Mouse (Mus musculus) layer of hippocampus, postnatal 14 days (tissue): ENCODE results near the gene Vcl. TPM values are rescaled to one million over a fixed set of nuclear protein-coding genes. Genes with fewer than 3 reads are reported as not detected.

ENCODE experiments used
- DNase-seq, 2 experiments: peaks; one replicate each; pipeline ENCODE4 v3.0.0; 2021 to 2022; ENCODE audit warnings: low spot score in 2 of 2, mixed read lengths in 1 of 2
- long read RNA-seq, 2 experiments: library from polyadenylated mRNA; stranded (forward); transcript quantifications; one replicate each; pipeline ENCODE4 v2.0.0; 2021
- total RNA-seq, 2 experiments: library from RNA; stranded (reverse); gene quantifications; 2 replicates each; pipeline ENCODE4 v1.2.3; 2021

The Vcl gene
- 10 to 100 TPM; 36.6 to 42.6 TPM for total RNA-seq
- long read RNA-seq, experiment 1, full-length matches to known transcripts, result 6 of 22 reads
- long read RNA-seq, experiment 1, partial matches to known transcripts, result 16 of 22 reads
- long read RNA-seq, experiment 1, other reads (novel, unspliced or antisense), result 0 of 22 reads
- long read RNA-seq, experiment 2, full-length matches to known transcripts, result 9 of 21 reads
- long read RNA-seq, experiment 2, partial matches to known transcripts, result 4 of 21 reads
- long read RNA-seq, experiment 2, other reads (novel, unspliced or antisense), result 8 of 21 reads

DNA sequence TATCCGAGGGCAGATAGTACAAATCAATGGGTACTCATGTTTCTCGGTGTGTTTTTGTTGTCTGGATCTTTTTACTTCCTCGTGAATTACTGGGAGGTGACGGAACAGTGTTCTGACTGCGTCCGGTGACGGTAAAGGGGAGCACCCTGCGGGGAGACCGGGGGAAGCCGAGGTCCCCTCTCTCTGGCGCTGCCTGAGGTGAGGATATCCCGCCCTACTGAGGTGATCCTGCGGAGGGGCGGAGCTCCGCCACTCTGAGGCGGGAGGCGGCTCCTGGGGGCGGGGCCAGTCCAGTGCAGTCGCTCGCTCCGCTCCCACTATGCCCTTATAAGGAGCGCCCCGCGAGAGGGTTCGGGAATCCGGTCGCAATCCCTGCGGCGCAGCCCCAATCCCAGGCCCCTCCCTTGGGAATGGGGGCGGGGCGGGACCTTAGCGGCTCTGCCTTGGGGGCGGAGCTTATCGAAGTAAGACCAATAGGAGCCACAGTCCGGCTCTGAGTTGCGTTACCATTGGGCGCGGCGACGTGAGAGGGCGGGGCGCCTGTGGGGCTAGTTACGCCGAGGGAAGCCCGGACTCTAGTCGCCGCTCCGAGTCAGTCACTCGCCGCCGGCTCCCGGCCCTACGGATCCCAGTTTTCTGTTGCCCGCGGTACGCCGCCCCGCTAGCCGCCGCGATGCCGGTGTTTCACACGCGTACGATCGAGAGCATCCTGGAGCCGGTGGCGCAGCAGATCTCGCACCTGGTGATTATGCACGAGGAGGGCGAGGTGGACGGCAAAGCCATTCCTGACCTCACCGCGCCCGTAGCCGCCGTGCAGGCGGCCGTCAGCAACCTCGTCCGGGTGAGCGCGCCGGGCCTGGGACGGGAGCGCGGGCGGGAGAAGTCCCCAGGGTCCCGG, at the start of gene Vcl:
Gene Vcl, plus strand, starts transcription at position 551 of the 898 bp plus-strand sequence.
- peak; percentile 97 to 99 for DNase-seq

DNA sequence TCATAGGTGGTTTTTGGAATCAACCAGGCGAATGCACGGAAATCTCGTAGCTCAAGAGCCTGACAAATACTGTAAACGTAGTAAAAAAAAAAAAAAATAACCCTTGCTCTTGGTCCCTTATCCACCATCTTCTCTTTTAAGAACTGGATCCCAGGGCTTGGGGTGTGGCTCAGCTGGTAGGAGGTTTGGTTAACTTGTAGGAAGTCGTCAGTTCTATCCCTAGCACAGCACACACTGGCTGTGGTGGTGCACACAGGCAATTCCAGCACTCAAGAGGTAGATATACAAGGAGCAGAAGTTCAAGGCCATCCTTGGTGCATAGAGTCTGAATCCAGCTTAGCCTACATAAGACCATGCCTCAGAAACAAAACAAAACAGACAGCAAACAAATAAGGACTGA, 44.5 kb upstream of the Vcl start:
- no peak for DNase-seq

DNA sequence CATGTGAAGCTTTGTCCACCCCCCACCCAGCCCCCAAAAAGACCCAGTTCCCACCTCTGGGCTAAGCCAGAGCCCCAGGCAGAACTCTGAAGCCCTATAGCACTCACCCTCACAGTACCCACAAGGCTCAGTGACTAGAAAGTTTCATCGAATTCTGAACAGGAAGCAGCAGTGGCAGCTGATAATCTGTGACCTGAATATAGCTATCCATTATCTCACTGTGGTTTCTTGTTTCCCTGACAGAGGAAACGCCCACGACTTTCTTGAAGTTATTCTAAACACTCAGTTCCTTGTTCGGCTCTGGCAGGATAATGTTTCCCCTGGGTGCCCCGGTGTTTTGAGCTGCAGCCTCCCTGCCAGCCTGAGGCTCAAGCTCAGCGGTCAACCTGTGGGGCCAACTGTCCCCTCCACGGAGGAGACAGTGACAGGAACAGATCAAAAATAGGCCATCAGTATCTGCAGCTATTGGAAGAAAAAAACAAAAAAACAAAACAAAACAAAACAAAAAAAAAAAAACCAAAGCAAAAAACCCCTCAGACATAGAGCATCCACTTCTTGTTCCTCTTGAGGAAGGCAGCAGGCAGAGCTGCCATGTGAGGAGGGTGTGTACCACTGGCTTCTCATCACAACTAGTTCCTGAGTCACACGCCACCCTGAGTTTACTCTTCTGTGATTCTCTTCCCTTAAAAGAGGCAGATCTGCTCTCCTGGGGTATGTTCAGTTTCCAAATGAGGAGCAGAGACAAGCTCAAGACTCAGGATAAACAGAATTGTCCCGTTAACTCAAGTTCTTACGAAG, 43.9 kb upstream of the Vcl start:
- DNase-seq, result no peak

- DNase-seq, result peak in 1 of 2 experiments; percentile 12
Observed at GRCm38 (mm10) chr14:20886266-20886665, 42.9 kb upstream of the Vcl start.

DNA sequence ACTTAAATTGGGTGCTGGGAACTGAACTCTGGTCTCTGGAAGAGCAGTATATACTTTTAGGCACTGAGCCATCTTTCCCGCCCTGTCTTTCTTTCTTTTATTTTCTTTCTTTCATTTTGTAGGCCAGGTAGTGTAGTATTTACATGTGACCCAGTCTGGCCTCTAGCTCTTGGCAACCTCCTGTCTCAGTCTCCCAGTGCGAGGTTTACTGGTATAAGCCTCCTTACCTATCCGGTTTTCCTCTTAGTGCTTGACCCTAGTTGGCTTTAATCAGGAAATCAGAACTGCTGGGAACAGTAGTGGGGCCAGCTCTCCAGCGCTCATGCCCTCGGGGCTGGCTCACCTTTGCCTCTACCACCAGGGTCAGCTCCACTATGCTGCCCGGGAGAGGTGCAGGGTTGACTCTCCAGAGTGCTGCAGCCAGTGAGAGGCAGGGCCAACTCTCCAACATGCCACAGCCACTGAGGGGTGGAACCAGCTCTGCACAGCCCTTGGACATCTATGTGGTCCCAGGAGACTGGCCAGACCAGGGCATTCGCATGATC, 41.6 kb upstream of the Vcl start:
- no peak for DNase-seq

DNA sequence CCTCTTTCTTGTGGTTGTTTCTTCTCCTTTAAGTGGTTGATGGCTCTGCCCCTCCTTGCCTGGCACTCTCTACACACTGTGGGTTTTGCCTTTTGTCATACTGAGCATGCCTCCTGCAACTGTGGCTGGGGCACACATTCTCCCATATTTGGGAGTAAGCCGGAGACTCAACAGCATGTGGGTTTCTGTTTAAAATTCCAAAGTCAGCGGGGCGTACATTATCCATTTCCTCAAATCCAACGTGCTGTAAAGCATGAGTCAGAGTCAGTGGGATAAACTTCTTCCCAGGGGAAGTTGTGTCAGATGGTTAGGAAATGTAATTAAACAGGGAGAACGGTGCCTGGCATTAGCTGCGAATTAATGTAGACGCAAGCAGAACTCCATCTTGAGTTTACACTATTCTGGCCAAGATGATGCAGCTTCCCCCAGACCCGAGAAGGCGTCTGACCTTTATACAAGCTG, 37.2 kb upstream of the Vcl start:
- DNase-seq, result peak; percentile 28 to 66

DNA sequence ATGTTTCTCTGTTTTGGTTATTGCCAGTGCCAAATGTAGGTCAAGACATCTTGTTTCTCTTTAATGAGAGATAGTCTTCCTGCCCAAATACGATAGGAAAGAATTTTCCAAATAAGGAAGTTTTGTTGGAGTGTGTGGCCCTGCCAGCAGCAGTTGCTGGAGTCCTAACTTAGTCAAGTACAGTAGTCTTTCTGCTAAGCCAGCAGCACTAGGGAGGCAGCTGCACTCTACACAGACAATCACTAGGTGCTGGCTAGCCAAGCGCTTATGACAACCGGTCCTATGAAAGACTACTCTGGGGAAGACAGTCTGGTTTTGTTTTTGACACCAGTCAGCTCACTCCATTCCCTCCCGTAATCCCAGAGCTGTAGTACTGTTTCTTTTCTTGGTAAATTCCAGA, 35.4 kb upstream of the Vcl start:
- no peak for DNase-seq

DNA sequence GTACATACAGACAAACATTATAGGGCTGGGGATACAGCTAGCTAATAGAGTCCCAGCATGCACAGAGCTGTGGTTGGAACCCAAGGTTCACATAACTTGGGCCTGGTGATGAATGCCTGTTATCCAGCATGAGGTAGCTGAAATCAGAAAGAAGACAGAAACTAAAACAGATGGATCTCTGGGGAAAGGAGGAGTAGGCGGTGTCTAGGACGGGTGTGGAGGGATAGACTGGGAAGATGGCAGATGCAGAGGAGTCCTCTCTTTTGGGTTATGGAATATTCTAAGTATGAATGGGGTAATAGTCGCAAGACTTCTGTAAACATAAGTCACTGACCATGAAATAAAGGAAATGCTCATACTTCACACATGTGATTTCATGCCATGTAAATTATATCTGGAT, 27.9 kb upstream of the Vcl start:
- DNase-seq, result no peak

- no peak for DNase-seq
Observed at GRCm38 (mm10) chr14:20903137-20903536, 26.1 kb upstream of the Vcl start.

DNA sequence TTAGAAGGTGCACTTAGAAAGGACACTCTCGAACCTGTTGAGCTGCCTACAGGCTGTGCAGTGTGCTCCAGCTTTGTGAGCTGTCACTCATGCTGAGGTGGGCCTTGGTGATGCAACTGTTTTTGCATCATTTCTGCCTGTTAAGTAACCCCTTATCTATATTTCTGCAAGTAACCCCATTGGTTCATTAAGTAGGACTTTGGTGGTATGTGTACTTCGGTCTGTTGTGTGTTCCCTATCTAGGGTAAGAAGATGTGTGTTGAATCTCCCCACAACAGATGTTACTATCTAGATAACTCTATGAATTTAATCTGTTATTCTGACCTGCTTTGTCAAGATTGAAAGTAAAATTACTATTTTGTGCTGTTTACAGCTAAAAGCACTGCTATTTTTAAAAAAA, 17.4 kb upstream of the Vcl start:
- DNase-seq, result no peak

DNA sequence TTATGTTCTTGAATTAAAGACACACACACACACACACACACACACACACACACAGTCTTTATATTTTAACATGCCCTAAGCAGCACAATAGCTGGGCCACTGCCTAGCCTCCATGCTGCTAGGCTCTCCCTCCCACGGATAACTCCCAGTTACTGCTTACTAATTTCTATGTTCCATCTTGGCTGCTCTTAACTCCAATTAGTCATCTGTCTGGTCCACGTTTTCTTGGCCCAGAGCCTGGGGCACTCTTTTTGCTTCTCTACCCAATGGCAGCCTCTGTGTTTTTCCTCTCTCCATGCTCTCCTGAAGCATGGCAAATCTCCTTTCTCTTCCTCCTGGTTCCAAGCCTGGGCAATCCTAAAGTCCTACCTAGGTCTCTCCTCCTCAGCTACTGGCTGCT, 14.8 kb upstream of the Vcl start:
- peak; percentile 42 to 69 for DNase-seq

DNA sequence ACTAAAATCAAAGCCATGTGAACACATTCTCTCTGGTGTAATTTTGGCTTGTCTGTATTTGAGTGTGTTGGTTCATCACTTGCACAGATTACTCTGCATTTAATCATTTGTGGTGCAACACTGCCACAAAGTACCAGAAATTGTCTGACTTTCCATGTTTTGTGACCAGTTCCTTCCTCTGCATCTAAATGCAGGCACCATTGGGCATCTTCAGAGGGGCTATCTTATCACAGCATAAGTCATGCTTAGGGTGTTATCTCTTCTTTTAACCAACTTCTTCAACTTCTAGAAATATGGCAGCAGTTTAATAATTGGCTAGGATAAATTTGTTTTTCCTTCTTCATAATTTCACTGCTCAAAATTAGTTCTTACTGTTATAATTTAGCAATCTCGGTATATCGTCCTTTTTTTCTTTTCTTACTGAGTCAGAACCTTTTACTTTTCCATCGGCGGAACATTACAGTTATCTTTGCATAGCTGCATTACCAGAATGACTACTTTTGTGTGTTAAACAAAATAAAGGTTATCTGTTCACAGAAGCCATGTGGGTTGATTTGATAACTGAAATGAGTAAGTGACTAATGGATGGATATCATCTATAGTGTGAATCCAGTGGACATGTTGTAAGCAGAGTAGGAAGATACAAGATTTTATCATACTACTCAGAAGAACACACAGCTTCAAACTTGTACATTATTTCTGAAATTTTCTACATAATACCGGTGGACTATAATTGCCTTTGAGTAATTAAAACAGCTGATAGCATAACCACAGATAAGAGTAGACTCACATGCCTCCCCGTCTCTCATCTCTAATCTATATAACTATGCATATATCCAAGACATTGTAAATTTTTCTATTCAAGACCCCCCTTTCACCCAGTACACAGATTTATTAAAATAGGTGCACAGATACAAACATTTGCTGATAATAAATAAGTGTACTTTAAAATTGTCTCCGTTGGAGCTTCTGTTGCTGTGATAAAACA, 12.3 kb upstream of the Vcl start:
- DNase-seq, result no peak

DNA sequence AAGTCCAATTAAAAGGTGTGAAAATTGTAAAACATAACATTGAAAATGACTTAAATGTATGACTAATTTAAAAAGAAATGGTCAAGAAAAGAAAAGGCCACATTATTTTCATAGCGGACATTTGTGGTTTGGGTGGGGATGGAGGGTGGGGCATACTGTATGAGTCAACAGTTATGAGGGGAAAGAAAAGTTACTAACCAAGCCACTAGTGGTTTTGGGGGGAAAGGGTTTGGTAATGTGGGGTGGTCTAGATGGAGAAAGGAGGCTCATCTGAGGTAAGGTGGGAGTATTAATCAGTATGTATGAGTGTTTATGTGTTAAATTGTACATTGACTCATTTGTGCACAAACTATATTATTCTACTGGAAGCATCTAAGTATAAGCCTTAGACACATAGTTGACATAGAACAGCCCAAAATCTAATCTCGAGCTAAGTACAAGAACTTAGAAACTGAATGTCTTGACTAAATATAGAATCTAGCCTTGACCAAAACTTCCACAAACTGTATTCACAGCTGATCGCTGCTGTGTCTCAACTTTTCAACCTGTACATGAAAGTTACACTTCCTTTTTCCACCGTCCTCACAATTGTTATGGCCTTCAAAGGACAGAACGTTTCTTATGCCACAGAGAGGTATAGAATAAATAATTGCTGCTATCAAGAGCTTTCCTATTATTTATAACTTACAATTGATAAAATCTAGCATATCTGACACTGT, 5.0 kb upstream of the Vcl start:
- no peak for DNase-seq

DNA sequence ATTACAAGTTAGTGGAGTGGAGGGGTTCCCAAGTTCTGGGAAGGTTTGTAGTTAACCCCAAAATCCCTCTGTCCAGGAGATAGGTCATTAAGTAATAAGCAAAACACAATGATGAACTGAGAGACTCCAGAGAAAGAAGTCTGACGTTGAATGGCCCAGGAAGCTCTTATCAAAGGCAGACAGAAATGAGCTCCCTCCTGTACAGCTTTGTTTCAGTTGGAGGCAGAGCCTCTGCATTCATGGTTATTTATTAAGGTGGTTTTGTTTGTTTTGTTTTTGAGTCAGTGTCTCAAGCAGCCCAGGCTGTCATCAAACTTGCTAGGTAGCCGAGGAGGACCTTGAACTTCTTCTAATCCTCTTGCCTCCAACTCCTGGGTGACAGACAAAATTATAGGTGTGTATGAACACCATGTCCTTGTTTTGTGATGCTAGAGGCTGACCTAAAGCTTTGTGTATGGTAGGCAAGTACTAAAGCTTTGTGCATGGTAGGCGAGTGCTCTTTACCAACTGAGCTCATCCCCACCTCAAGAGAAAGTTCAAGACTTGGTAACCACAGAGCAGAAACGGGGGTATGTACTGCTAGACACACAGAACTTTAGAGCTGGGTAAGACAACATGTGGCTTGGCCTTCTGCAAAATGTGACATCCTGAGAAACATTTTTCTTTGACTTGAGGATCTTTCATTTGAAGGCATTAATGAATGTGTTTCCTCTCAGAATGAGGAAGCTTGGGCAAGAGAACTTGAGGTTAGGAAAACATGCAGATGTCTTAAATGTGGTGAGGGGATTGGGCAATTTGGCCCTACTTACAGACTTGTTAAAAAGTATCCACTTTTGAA, 1.5 kb upstream of the Vcl start:
- DNase-seq, result no peak

DNA sequence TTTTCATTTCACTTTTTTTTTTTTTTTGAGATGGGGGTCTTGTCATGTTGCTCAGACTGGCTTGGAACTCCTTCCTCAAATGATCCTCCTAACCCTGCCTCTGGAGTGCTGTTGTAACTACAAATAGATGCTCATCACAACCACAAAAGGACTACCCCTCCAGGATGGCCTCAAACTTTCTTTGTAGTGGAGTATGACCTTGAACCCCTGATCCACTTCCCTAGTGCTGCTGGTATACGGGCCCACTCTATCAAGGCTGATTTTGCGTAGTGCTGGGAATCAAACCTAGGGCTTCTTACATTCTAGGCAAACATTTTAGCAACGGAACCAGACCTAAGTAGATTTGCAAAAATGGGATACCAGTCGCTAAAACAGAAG, 901 bp upstream of the Vcl start:
- no peak for DNase-seq

DNA sequence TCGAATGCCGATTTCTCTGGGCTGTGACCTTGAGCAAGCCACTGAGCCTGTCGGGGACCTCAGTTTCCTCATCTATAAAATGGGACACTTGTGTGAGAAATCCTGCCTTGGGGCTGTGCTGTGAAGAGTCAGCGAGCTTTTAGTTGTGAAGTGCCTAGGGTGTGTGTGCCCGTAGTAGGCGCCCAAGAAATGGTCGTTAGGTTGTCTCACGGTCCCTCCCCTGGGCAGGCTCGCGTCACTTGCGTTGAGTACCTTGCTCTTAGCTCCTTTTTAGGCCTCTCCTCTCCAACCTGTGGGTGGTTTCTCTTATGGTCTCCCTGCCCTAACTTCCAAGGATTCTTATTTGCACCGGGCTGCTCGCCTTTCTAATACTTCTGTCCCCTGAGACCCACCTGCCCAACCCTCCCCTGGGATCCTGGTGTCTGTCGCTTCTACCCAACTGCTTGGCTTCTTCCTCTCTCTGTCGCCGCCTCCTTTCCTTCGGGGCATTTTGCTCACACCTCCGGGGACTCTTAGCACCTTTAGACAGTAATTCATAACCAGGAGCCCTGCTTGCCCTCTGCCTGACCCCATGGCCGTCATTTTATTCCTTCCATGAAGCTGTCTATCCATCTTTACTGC, 726 bp downstream of the Vcl start:
- DNase-seq, result peak; percentile 17 to 18

GRCm38 (mm10) chr14:20930481-20931391, 1.5 kb downstream of the Vcl start:
- DNase-seq, result no peak
